Mouse (Mus musculus) heart, adult 9 months (tissue): ENCODE measurements at regions not wholly inside any gene's neighbourhood (a gene's known extent, or its start where the extent isn't known, plus 50 kb on each side); places are given as distances from the start of the nearest gene placed in this dataset.
A peak's percentile ranks its signal among the peaks of the same experiment; 100 is the strongest.

Experiments
- DNase-seq, 2 experiments: peaks; one replicate each; pipeline ENCODE4 v3.0.0; 2022; ENCODE audit warnings: low spot score in 2 of 2

DNA sequence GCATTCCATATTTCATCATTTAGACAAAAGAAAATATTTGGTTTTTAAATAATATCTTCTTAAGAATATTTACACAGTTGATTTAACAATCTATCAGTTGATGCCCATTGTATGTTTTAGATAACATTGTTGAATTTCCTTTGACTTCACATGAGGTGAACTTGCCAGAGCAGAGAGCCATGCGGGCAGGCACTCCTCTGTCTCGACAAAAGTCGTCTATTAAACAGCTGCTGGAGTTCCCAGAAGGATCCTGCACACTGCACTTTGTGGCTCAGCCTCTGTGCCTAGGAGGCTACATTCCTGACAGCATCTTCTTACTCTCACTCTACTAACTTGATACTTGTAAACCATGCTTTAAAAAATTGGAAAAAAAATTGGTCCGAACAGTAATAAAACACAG is 221.7 kb upstream of the Pde3a start:
- no peak for DNase-seq

DNA sequence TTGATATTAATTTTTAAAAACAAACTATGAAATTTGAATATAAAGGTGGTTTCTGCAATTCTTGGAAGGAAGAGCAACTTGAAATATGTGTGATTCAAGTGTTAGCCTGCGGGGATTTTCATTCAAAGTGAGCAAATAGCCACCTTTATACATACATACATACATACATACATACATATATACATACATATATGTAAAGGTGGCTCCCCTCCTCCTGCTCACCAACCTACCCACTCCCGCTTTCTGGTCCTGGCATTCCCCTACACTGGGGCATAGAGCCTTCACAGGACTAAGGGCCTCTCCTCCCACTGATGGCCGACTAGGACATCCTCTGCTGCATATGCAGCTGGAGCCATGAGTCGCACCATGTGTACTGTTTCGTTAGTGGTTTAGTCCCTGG is 221.3 kb upstream of the Pde3a start:
- no peak for DNase-seq

DNA sequence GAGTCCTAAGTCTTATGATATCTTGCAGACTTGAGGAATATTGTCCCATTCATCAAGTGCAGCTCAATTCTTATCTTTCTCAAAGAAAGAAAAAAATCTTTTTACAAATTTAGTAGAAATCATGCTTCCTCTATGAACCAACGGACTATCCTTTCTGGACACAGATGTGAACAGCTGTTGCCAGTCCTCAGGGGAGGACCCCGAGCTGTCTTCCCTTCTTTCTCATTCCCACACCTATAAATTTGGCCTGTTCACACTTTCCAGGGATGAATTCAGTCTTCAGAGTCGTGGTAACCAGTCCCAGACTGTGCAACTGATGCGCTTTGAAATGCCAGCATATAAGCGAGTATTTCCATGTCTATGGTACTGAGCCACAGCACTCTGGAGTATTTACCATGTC is 214.2 kb upstream of the Pde3a start:
- no peak for DNase-seq

DNA sequence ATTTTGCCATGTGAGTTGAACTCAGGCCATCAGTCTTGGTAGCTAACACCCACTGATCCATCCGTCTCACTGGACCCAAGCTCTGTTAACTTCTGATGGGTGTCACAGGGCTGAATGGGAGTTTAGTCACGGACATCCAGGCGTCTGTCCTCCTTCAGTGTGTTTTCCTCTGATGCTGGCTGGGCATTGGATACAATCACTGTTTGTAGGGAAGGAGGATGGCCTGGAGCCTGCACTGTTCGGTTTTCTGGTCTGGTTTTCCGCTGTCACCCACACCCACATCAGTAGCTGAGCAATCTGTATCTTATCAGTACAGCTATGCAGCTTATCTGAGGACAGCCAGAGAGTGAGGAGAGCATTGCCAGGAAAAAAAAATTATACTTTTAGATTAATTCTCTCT is 207.7 kb upstream of the Pde3a start:
- peak; percentile 10 to 31 for DNase-seq

DNA sequence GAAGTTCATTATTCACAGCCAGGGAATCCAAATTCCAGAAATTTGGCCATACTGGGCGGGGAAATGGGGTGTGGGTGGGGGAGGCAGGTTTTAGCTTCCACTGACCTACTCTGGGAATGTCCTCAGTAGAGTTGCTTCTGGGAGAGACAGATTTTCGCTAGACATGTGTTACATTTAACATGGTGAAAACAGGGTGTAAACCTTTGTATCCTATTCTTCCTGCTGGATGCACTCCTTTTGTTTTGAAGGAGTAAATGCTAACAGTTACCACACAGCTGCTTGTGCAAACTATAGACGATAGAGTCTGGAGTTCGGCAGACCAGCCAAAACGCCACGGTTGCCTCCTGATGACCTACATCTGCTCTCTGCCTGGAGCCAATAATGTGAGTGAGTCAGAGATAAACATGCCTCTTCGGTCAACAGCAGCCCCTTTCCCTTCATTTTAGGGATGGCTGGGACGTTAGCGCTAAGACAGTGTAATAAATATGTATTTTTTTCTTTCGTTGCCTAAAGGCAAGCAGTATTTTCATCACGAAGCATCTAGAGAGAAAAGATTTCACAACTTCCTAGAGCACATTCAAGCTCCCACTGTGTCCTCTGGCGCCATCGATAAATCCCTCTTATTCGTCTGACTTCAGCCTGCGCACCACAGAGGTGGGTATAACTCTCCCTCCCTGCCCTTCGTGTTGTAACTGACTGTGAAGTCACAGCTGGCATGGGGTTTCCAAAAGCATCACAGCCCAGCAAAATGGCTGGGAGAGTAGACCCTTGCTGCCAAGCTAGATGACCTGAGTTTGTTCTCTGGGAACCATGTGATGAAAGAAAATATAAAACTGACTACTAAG is 207.1 kb upstream of the Pde3a start:
- peak; percentile 39 to 66 for DNase-seq

DNA sequence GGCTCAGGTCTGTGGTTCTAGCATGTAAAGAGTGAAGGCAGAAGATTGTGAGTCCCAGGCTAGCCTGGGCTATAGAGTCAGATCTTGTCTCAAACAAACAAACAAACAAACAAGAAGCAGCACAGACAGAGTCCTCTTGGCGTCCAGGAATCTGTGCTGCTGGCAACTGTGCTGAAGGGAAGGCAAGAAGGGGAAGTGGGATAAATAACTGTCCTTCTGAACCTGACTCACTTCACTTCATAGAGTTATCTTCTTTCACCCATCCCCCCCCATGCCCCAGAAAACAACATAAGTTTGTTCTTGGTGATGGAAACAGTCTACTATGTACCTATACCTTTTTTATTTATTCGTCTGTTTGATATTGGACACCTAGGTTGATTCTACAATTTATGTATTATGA is 200.8 kb upstream of the Pde3a start:
- DNase-seq, result no peak

DNA sequence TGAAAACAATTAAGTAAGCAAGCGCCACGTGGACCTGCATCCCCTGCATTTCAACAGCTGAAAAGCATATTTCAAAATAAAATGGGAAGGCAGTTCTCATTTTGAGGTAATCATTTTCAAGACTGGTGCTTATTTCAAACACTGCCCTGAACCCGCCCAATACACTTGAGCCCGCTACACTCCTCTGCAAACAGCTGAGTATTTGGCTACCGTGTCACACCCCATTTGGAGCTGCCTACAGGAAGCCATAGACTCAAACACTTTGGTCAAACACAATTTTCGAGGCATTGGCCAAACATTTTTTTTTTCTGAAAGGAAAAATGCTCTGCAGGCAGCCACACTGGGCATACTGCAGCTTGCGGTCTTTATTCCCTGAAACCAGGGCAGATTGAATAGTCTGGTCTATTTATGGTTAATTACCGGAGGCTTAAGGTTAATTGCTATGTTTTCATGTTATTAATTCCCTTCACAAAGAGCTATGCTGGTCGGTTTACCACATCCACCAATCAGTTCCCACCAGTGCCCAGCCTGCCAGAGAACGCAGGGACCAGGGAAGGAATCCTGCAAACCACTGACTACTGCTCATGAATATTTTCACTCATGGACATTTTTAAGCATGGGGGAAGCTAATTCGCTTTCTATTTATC is 198.9 kb upstream of the Pde3a start:
- no peak for DNase-seq

DNA sequence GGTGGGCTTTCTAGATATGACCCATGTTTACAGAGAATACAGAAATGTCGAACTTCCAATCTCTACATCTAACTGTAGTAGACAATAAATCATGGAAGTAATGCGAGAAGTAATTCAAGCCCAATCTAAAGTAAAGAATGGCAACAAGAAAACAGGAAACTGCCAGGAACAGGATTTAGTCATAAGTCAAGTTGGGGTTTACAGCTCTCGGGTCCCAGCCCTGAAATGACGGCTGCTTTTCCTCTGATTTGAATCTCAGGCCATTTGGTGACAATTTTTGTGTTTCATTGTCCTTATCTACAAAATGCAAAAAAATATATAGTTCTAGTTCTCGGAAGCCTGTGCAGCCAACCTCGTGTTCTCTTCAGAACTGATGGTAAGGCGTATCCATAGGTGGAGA is 195.0 kb upstream of the Pde3a start:
- no peak for DNase-seq

DNA sequence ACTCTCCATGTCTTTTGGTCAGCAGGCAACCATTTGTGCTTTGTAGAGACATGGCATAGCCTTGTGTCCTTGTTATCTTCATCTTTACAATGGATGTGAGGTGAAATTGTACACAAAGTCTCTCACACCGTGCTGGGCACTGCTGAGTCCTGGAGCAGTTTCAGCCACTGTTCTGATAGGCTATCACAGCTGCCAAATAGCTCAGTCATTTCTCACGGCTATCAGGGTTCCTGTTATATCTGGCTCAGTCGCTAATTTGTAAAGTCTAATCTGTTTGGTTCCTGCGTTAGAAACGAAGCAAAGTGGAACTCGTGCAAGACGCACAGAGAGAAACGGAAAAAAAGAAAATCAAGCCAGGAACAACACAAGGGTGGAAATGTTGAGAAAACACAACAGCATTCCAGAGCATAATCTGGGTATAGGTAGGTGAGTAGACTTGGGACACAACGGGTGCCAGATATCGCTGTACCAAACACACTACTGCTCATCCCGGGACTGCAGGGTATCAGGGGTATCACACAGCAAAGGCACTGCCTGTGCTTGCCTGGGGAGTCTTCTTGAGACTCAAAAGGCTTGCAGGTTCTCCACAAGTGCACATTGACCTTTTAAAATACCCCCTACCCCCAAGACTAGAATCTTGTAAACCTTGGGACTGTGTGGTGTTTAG is 189.7 kb upstream of the Pde3a start:
- peak; percentile 25 to 31 for DNase-seq

DNA sequence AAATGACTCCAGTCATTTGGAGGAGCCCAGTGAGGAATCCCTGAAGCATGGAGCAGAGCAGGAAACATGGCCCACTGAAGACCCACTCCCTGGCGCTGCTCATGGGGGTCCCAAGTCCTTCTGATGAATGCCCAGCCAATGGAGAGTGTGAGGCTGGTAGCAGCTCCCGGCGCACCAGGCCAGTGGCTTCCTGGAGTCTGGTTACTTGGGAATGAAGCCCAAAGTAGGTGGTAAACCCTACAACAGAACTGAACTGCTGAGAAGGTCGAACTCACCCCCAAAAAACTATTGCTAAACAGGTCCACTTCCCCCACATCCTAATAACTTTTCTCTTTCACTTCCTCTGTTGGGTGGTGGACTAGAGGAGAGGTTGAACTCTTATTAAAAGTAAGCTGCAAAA is 183.3 kb upstream of the Pde3a start:
- no peak for DNase-seq

DNA sequence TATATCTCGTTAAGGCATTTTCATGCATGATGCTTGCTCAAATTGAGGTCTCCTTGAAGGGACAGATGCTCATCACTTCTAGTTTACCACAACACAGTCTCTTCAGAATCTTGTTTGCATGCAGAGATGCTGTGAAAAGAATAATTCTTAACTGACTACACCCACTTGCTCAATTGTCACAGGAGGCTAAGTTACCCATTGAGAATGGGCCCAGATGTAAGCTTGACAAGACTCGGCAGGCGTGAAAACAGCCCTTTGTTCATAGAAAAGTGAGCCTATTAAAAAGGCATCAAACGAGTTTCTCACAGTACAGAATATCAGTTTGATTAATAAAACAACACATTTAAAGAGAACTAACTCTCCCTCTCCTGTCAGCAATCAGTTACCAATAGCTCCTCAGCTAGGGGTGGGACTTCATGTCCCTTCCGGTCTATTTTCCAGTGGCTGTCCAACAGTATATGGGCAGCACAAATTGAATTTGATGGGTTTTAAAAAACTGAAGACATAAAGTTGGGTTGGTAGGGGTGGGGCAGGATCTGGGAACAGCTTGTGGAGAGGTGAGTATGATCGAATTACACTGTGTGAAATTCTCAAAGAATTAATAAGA is 180.1 kb upstream of the Pde3a start:
- DNase-seq, result no peak

DNA sequence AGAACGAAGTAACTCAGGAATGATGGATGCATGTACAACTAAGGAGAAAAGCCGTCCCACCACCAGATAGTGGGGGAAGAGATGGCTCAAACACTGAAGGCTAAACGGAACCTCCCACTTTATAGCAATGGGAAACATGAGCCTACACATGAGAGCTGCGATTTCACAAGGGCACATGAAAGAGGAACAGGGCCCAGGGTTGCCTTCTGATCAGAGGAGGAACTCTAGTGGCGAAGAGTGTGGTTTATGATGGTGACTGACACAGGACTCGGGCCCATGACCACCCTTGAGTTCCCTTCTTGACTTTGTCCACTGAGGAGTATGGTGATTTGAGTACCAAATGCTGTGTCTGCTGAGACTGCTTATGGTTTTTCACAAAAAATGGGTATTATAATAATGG is 179.2 kb upstream of the Pde3a start:
- DNase-seq, result no peak

DNA sequence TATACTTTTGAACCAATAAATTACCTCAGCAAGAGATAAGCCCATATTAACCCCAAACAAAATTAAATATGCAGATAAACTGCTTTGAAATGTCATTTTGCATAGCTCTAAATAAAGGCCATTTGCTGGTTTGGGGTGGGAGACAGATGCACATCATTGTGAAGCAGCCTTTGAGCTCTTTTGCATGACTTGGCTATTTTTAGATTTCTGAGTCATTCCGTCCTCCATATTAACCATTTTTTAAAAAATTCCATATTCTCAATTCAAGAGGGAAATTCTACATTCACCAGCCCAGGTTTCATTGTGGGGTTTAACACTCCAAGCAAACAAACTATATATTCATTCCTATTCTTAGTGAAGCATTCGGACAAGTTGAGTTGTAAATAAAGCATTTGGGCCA is 177.6 kb upstream of the Pde3a start:
- no peak for DNase-seq

DNA sequence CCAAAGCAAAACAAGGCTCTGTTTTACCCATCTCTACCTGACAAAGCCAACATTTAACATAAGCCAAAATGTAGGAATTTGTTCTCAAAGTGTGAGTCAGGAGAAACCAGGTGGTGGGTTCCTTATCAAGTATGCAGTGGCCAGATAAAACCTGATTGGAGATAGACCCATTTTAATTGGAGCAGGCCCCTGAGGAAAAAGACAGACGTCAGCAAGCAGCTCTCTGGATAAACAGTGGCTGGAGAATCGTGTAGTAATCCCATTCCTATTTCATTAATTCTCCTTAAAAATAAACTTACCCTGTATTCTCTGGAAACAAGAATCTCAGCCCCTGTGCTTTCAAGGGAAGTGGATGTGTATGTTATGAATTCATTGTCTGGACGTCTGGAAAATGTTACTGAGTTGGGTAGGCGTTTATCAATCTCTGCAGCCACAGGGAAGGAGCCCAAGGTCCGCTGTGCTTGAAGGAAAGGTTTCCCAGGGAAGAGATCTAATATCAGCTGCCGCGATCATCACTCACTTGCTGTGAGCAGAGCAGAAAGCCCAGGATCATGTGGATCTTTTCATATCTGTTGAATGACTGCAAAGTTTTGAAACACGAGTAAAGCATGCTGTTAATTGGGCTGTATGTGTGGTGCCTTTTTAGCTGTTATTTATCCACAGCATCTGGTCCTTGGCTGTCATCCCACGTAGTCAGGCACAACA is 157.8 kb upstream of the Pde3a start:
- peak; percentile 29 to 50 for DNase-seq

DNA sequence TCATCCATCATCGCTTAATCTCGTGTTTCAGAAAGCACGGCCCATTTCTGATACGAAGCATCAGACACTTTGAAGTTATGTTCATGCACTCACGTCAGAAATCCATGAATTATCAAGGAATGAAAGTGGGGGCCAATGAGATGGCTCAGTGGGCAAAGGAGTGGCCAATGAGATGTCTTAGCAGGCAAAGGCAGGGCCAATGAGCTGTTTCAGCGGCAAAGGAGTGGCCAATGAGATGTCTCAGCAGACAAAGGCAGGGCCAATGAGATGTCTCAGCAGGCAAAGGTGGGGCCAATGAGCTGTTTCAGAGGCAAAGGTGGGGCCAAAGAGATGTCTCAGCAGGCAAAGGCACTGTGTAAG is 157.3 kb upstream of the Pde3a start:
- peak; percentile 3 to 11 for DNase-seq

DNA sequence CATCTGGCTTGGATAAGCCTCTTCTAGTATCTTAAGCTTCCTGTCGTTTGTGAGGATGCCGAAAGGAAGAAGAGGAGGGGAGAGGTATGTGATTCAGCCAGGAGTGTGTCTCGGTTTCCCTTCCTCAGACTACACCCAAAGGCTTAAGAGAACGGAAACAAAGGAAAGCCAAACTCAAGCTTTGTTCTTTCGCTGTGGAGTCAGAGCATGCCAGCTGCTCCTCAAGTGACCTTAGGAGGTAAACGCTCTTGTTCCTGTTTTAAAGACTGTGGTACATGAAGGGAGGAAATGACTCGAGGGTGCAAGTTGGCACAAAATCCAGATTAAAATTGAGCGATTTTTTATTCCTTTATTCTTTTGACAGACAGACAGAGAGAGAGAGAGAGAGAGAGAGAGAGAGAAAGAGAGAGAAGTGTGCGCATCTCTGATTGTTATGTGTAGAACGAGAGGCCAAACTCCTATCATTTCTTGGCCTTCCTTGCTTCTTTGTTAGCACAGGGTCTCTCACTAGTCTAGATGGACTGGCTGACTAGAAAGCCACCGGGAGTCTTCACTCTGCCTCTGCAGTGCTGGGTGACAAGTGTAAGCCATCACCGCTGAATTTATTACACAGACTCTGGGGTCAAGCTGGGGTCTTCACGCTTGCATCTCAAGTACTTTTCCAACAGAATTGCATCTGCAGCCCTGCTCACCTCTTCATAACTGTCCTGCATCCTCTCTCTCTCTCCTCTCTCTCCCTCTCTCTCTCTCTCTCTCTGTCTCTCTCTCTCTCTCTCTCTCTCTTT is 151.5 kb upstream of the Pde3a start:
- no peak for DNase-seq

DNA sequence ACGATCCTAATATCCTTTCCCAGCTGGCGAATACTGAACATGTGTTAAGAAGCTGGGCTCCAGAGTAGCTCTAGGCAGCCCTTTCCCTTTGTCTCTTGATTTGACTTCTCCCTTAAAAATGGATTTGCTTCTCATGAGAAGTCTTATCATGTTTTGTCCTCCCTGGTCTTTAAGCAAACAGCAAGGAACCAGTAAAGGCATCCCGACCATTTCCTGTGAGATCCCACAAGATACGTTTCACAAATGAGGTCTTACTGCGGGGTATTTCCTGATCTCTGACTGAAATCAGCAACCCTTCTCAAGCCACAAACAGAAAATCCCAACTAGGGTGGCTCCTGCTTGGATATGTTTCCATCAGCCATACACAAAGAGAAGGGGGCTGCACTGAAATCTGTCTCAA is 130.8 kb upstream of the Pde3a start:
- no peak for DNase-seq

DNA sequence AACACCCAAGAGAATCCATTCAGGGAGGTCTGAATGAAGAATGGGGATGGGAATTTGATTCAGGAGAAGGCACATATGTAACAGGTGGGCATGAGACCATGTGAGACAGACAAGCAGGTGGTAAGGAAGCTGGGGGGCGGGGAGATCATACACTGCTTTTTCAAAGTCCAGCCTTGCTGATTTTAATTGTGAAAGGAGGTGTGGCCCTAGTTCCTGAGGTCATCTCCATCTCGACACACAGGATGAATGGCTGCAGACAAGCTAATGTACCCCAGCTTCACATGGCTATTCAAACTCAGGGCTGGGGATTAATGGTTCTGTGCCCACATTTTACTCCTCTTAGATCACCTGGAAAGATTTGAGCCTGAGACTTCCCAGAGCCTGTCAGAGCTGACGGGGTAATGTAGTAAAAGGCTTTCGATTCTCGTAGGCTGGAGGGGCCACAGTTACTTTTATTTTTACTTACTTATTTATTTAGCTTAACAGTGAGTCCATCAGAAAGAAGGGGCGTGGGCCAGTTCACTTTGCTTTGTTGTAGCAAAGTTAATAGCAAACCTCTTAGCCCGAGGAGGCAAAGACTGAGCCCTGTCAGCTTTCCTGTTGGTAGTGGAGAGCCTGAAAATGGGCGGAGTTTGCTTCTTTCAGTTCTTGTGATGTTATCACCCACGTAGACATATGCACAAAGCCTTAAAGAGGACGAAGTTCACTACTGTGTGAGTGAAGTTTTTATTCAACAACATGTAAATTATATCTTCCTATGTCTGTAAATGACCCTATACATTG is 122.3 kb upstream of the Pde3a start:
- DNase-seq, result no peak

DNA sequence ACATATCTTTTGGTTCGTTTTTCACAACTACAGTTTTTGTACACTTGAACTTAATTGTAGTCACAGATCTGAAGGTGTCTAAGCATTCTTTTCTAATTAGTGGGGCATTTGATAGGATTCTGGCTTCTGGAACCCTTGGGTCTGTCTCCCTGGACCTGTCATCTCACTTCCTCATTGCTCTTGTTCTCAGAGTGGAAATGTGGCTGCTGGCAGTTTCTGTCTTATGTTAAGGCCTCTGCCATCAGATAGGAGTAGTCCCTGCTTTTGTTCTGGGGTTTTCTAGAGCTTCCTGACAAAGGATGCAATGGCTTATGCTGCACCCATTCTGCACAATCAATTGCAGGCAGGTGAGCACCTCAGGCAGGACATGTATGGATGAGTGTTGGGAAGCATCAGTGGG is 119.5 kb upstream of the Pde3a start:
- DNase-seq, result no peak

DNA sequence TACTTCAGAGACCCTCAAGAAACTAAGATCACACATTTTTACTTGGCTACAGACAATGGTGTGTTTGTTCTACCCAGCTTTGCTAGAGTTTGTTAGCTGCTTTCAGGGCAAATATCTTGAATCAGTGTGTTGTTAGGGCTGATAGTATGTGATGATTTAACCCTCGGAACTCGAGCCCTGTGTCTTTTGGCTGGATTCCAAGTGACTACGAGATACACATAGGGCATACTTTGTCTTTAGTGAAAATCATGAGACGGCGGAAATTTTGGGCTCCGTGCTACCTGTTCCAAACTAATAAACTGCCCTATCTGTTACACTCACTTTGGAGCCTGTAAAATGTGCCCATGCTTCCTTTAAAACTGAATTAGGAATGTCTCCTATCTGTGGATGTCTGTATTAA is 114.9 kb upstream of the Pde3a start:
- no peak for DNase-seq
